In the genomic region with DNA sequence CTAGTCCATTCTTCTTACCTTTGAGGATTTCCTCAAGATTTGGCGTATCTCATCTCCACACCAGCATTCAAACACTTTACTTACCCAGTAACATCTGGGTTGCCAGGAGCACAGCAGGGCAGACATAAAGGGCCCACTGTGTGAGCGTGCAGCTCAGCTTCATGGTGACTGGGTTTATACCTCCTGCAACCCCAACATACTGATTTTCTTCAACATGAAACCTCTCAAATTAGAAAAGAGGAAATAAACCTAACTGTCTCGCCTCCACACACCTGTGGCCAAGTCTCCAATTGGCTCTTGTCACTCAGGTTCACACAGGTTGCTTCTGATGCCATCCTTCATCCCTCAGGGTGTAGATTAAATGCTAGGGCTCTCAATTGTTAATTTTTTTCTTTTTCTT, we compare ENCODE assay signal across 20 mouse cellular contexts. TPM values are rescaled to one million over a fixed set of nuclear protein-coding genes. Genes with fewer than 3 reads are reported as not detected.
DNase-seq lines count a peak whose midpoint lies in the region; ATAC-seq and TF ChIP-seq lines count a peak whose summit lies in the region.
"Had no signal": no experiment of that assay in that cellular context is flagged by ENCODE, and none has a peak within 500 bp of the region (broad histone marks: within the 10 kb centered on the region; RNA-seq: fewer than 3 reads in every experiment).

A gene (minus strand): TSS at position 206 of the 400 bp plus-strand sequence.

- H3K4me1 ChIP-seq in spleen, adult 2 months (ENCODE audit: control insufficient read depth, insufficient read depth, insufficient read length) = peaks cover 26% of the 10 kb centered on the region
- H3K4me1 ChIP-seq in CH12.LX (ENCODE audit: control insufficient read depth in 1 of 2, insufficient read depth in 2 of 2) = peaks cover 16 to 76% of the 10 kb centered on the region in 2 experiments
- H3K4me1 ChIP-seq in midbrain, postnatal 0 days (ENCODE audit: insufficient read depth, low read length) = no peaks in the 10 kb centered on the region
- H3K4me1 ChIP-seq: embryonic facial prominence, embryonic 13.5 days; forebrain, embryonic 15.5 days; heart, embryonic 12.5 days; hindbrain, embryonic 10.5 days; hindbrain, embryonic 15.5 days had no signal

- in situ Hi-C loops in CH12.LX (cut with MboI; ENCODE audit: low pct_ligation_motif_present, low pct_unique_long_range_greater_than_20kb, low sequenced_read_pairs) = no loop called here

- peak within 1 kb of the TSS; percentile 98 for H3K27ac ChIP-seq in spleen, adult 2 months (ENCODE audit: insufficient read depth, low read length)
- H3K27ac ChIP-seq in CH12.LX (ENCODE audit: insufficient read depth, low read depth) = peak within 1 kb of the TSS; percentile 80
- H3K27ac ChIP-seq in midbrain, postnatal 0 days (ENCODE audit: low read depth, low read length) = no peak within 1 kb of the TSS
- H3K27ac ChIP-seq: embryonic facial prominence, embryonic 13.5 days; forebrain, embryonic 15.5 days; hindbrain, embryonic 10.5 days; hindbrain, embryonic 15.5 days had no signal

- H3K4me2 ChIP-seq in CH12.LX (ENCODE audit: insufficient read depth, low read depth, poor library complexity, severe bottlenecking) = peak within 1 kb of the TSS; percentile 83
- no peak within 1 kb of the TSS for H3K4me2 ChIP-seq in midbrain, postnatal 0 days (ENCODE audit: low read depth, low read length, poor library complexity, severe bottlenecking)
- H3K4me2 ChIP-seq: embryonic facial prominence, embryonic 13.5 days; forebrain, embryonic 15.5 days; heart, embryonic 12.5 days; hindbrain, embryonic 15.5 days had no signal

- dilution Hi-C loops in CH12.LX (cut with MboI; ENCODE audit: extremely low pct_ligation_motif_present, extremely low pct_unique_long_range_greater_than_20kb, low sequenced_read_pairs) = no loop called here

- peak within 1 kb of the TSS; percentile 17 for H3K9ac ChIP-seq in CH12.LX (ENCODE audit: insufficient read depth, low read depth)
- no peak within 1 kb of the TSS for H3K9ac ChIP-seq in midbrain, postnatal 0 days (replicated peaks; ENCODE audit: low read length, poor library complexity, severe bottlenecking)
- H3K9ac ChIP-seq: embryonic facial prominence, embryonic 13.5 days; forebrain, embryonic 15.5 days; heart, embryonic 12.5 days; hindbrain, embryonic 15.5 days had no signal

- TF ChIP-seq RAD21 in CH12.LX (IDR thresholded peaks at IDR 0.05; ENCODE audit: low read depth, low read length) = no peak

- TF ChIP-seq EP300 in CH12.LX (IDR thresholded peaks at IDR 0.05; ENCODE audit: low read length) = peak; percentile 74

- peak in 1 of 2 experiments; percentile 66 for DNase-seq in spleen, adult 2 months (ENCODE audit: low read depth in 1 of 2, low spot score in 2 of 2)
- no peak for DNase-seq in spleen, postnatal 4 days (ENCODE audit: low spot score in 2 of 2)
- DNase-seq in A20 (ENCODE audit: low read depth, low spot score) (peak; percentile 92), CH12.LX (ENCODE audit: extremely low read depth) (peak; percentile 47)
- DNase-seq in embryo, embryonic 11 days = no peak
- no peak for DNase-seq in frontal cortex, postnatal 25 days (ENCODE audit: low spot score in 2 of 2)
- no peak for DNase-seq in midbrain, postnatal 0 days (ENCODE audit: low spot score)
- DNase-seq: adrenal gland, postnatal 10 days; cerebellum, adult 11-12 months; cerebellum, adult 9-10 months; cerebellum, postnatal 25 days; gastrocnemius, postnatal 14 days had no signal

- H3K36me3 ChIP-seq in spleen, adult 2 months (ENCODE audit: control insufficient read depth, insufficient read depth, low read length) = no peaks in the 10 kb centered on the region
- no peaks in the 10 kb centered on the region for H3K36me3 ChIP-seq in CH12.LX (replicated peaks in 1 of 2; ENCODE audit: control insufficient read depth in 1 of 2, insufficient read depth in 1 of 2, low read length in 1 of 2)
- H3K36me3 ChIP-seq in midbrain, postnatal 0 days (ENCODE audit: insufficient read depth, low read length) = no peaks in the 10 kb centered on the region
- H3K36me3 ChIP-seq: embryonic facial prominence, embryonic 13.5 days; forebrain, embryonic 15.5 days; heart, embryonic 12.5 days; hindbrain, embryonic 10.5 days; hindbrain, embryonic 15.5 days had no signal

- peak within 1 kb of the TSS; percentile 76 for H3K4me3 ChIP-seq in spleen, adult 2 months (ENCODE audit: extremely low read depth, insufficient read depth, insufficient read length)
- H3K4me3 ChIP-seq in CH12.LX (replicated peaks in 1 of 3; ENCODE audit: low read depth in 2 of 3, low read length in 2 of 3, poor library complexity in 1 of 3) = peak within 1 kb of the TSS; percentile 9 to 42 (median 34)
- no peak within 1 kb of the TSS for H3K4me3 ChIP-seq in midbrain, postnatal 0 days (ENCODE audit: low read depth, low read length)
- H3K4me3 ChIP-seq: embryonic facial prominence, embryonic 13.5 days; forebrain, embryonic 15.5 days; heart, embryonic 12.5 days; hindbrain, embryonic 10.5 days; hindbrain, embryonic 15.5 days had no signal

- no peak for ATAC-seq in monocyte, adult 5-6 weeks (replicated peaks; ENCODE audit: insufficient number of reproducible peaks, low FRiP score, low TSS enrichment, poor library complexity, severe bottlenecking)
- no peak for ATAC-seq in midbrain, postnatal 0 days (ENCODE audit: low FRiP score)
- ATAC-seq: CD4-positive, CD25-positive, alpha-beta regulatory T cell, adult 4 months; forebrain, embryonic 15.5 days had no signal

- H3K79me2 ChIP-seq in CH12.LX (replicated peaks; ENCODE audit: control insufficient read depth, extremely low read depth, insufficient read depth, poor library complexity, severe bottlenecking) = no peaks in the 10 kb centered on the region; the same call in 1 of the 2 replicates

- no peaks in the 10 kb centered on the region for H3K27me3 ChIP-seq in spleen, adult 2 months (ENCODE audit: control insufficient read depth, insufficient read depth, low read length)
- no peaks in the 10 kb centered on the region for H3K27me3 ChIP-seq in CH12.LX (replicated peaks)
- no peaks in the 10 kb centered on the region for H3K27me3 ChIP-seq in midbrain, postnatal 0 days (ENCODE audit: insufficient read depth, low read length)
- H3K27me3 ChIP-seq: embryonic facial prominence, embryonic 13.5 days; forebrain, embryonic 15.5 days; heart, embryonic 12.5 days; hindbrain, embryonic 15.5 days had no signal

- H3K9me3 ChIP-seq in CH12.LX (replicated peaks; ENCODE audit: low read length) = no peaks in the 10 kb centered on the region
- no peaks in the 10 kb centered on the region for H3K9me3 ChIP-seq in midbrain, postnatal 0 days (ENCODE audit: low read length)
- H3K9me3 ChIP-seq: embryonic facial prominence, embryonic 13.5 days; forebrain, embryonic 15.5 days; heart, embryonic 12.5 days; hindbrain, embryonic 10.5 days; hindbrain, embryonic 15.5 days had no signal

- no peak for TF ChIP-seq CTCF in spleen, adult 2 months (IDR thresholded peaks at IDR 0.05; ENCODE audit: extremely low read depth, insufficient read depth, insufficient read length, insufficient replicate concordance)
- TF ChIP-seq CTCF in CH12.LX (conservative IDR thresholded peaks at IDR 0.05 in 1 of 2, IDR thresholded peaks at IDR 0.05 in 1 of 2; ENCODE audit: low read depth in 2 of 2, low read length in 2 of 2) = no peak
- TF ChIP-seq CTCF in midbrain, postnatal 0 days (IDR thresholded peaks at IDR 0.05) = no peak

- WGBS in spleen, adult 2 months = 38% methylated on average over 3 of the region's 3 CpGs
- WGBS in midbrain, postnatal 0 days = 83% methylated on average over 3 of the region's 3 CpGs

- TF ChIP-seq POLR2A in spleen, adult 2 months (IDR thresholded peaks at IDR 0.05; ENCODE audit: low read depth, low read length) = peak; percentile 83
- peak; percentile 43 for TF ChIP-seq POLR2A in CH12.LX (IDR thresholded peaks at IDR 0.05; ENCODE audit: low read depth, low read length)

TF ChIP-seq in CH12.LX, 34 proteins besides CTCF, POLR2A, EP300 and RAD21 (continues in another document):
- no peak for TF ChIP-seq JUN (IDR thresholded peaks at IDR 0.05; ENCODE audit: insufficient read depth, low read depth, low read length)
- no peak for TF ChIP-seq MAX (IDR thresholded peaks at IDR 0.05; ENCODE audit: low read length)
- TF ChIP-seq HCFC1 (IDR thresholded peaks at IDR 0.05; ENCODE audit: low read depth, low read length) = no peak; the same call in 1 of the 2 replicates
- 0 out of 2 replicates have a peak, but pooled peaks have one; percentile 16 for TF ChIP-seq IRF4 (IDR thresholded peaks at IDR 0.05; ENCODE audit: low read depth, low read length)
- no peak for TF ChIP-seq SMC3 (IDR thresholded peaks at IDR 0.05; ENCODE audit: low read depth, low read length)
- 0 out of 2 replicates have a peak, but pooled peaks have one; percentile 13 for TF ChIP-seq BHLHE40 (IDR thresholded peaks at IDR 0.05; ENCODE audit: low read depth, low read length)
- TF ChIP-seq ZKSCAN1 (IDR thresholded peaks at IDR 0.05; ENCODE audit: borderline replicate concordance, low read depth, low read length) = peak; percentile 89
- no peak for TF ChIP-seq JUND (conservative IDR thresholded peaks at IDR 0.05; ENCODE audit: low read depth, low read length)
- TF ChIP-seq TBP (conservative IDR thresholded peaks at IDR 0.05; ENCODE audit: low read depth, low read length) = peak; percentile 19; the same call in 1 of the 2 replicates
- no peak for TF ChIP-seq MAFK (IDR thresholded peaks at IDR 0.05; ENCODE audit: insufficient replicate concordance, low read length)
- no peak for TF ChIP-seq USF2 (conservative IDR thresholded peaks at IDR 0.05; ENCODE audit: low read depth, low read length)
- TF ChIP-seq CHD1 (IDR thresholded peaks at IDR 0.05; ENCODE audit: low read depth, low read length) = no peak
- no peak for TF ChIP-seq RCOR1 (conservative IDR thresholded peaks at IDR 0.05; ENCODE audit: low read depth, low read length)
- no peak for TF ChIP-seq ETS1 (conservative IDR thresholded peaks at IDR 0.05; ENCODE audit: low read depth, low read length)
- no peak for TF ChIP-seq MYC (IDR thresholded peaks at IDR 0.05; ENCODE audit: low read depth, low read length)
- TF ChIP-seq TCF12 (IDR thresholded peaks at IDR 0.05; ENCODE audit: low read depth, low read length) = peak; percentile 22; the same call in 1 of the 2 replicates
- no peak for TF ChIP-seq MAZ (IDR thresholded peaks at IDR 0.05; ENCODE audit: low read depth, low read length)
- TF ChIP-seq KAT2A (IDR thresholded peaks at IDR 0.05; ENCODE audit: insufficient replicate concordance, low read length) = no peak
- no peak for TF ChIP-seq ELF1 (IDR thresholded peaks at IDR 0.05; ENCODE audit: low read depth, low read length)
- no peak for TF ChIP-seq NELFE (IDR thresholded peaks at IDR 0.05; ENCODE audit: low read depth, low read length)

RNA-seq across cellular contexts. Expression of the gene that starts here (rescaled TPM):
- 116 and 142 TPM in 2 replicates for polyA plus RNA-seq in spleen, adult 2 months (2012; rRNA removed)
- 10.6 and 18.5 TPM in 2 replicates for total RNA-seq in CH12.LX (2012; rRNA removed)
- 30.6 and 34.8 TPM in 2 replicates for total RNA-seq in CH12.LX (2014; rRNA removed)
- polyA plus RNA-seq in CH12.LX (2012; ENCODE audit: insufficient read length, low read depth) = 15.4 and 17.7 TPM in 2 replicates
- 25.8 to 50.1 TPM (median 35.3 TPM) in 3 replicates for total RNA-seq in monocyte, adult 5-6 weeks (2017)
- total RNA-seq in midbrain, postnatal 0 days (2014; rRNA removed) = not detected in 2 replicates
- polyA plus RNA-seq in midbrain, postnatal 0 days (2015; fragmentation: Nextera tagmentation; extraction: Ambion mirVana) = not detected in 2 replicates
- total RNA-seq: gastrocnemius, adult 18-20 months had no signal
- polyA plus RNA-seq: embryonic facial prominence, embryonic 13.5 days; forebrain, embryonic 15.5 days; hindbrain, embryonic 10.5 days; hindbrain, embryonic 15.5 days had no signal

Comparison
In these comparisons a context has a peak if more than half of its experiments do, and no peak if none do; other contexts are left out.
1. RNA of the gene that starts here (total RNA-seq): 25.8 to 50.1 TPM in monocyte, adult 5-6 weeks and 10.6 to 34.8 TPM in CH12.LX; not detected in midbrain, postnatal 0 days; every median in the first group is over 10 times any median in the second.
2. RNA of the gene that starts here (polyA plus RNA-seq): 116 to 142 TPM in spleen, adult 2 months and 15.4 to 17.7 TPM in CH12.LX; not detected in midbrain, postnatal 0 days; every median in the first group is over 10 times any median in the second.
3. DNase-seq: peak in A20 (single experiment) and CH12.LX (single experiment); none in spleen, postnatal 4 days (0 of 2), embryo, embryonic 11 days (single experiment), frontal cortex, postnatal 25 days (0 of 2) and midbrain, postnatal 0 days (single experiment).